Mouse (Mus musculus) heart, postnatal 0 days (tissue): ENCODE measurements at regions not wholly inside any gene's neighbourhood (a gene's known extent, or its start where the extent isn't known, plus 50 kb on each side); places are given as distances from the start of the nearest gene placed in this dataset.

ENCODE experiments used
- ATAC-seq: fragments of 200-750 bp; cut with Nextera tagmentation; 2 replicates; pipeline ENCODE4 v1.8.0; 2017; ENCODE audit warnings: low read depth, moderate number of reproducible peaks, moderate library complexity; ENCODE audit not compliant: insufficient read depth
- DNase-seq: peaks from one replicate; pipeline ENCODE4 v3.0.0-alpha.2; 2016; ENCODE audit warnings: low spot score
- H3K27ac ChIP-seq: fragments of 300-500 bp; sonication (generic); 2 replicates; pipeline ENCODE4 v1.5.1; 2014; ENCODE audit warnings: low read depth, mild to moderate bottlenecking
- H3K27me3 ChIP-seq: fragments of 300-500 bp; sonication (generic); 2 replicates; pipeline ENCODE4 v1.6.1; 2014; ENCODE audit warnings: low read length, mixed read lengths; ENCODE audit not compliant: control insufficient read depth, insufficient read depth
- H3K36me3 ChIP-seq: fragments of 300-500 bp; sonication (generic); replicated peaks from 2 replicates; pipeline ENCODE4 v1.6.1; 2014; ENCODE audit warnings: low read length, mixed read lengths; ENCODE audit not compliant: control insufficient read depth, insufficient read depth
- H3K4me1 ChIP-seq: fragments of 300-500 bp; sonication (generic); 2 replicates; pipeline ENCODE4 v1.6.1; 2014; ENCODE audit warnings: antibody characterized with exemption; ENCODE audit not compliant: control insufficient read depth, insufficient read depth
- H3K4me2 ChIP-seq: fragments of 300-500 bp; sonication (generic); 2 replicates; pipeline ENCODE4 v1.6.1; 2014; ENCODE audit warnings: low read depth, mild to moderate bottlenecking, low read length, moderate library complexity
- H3K4me3 ChIP-seq: fragments of 300-500 bp; sonication (generic); 2 replicates; pipeline ENCODE4 v1.5.1; 2014; ENCODE audit warnings: low read depth, low read length
- H3K9ac ChIP-seq: fragments of 300-500 bp; sonication (generic); replicated peaks from 2 replicates; pipeline ENCODE4 v1.6.1; 2014; ENCODE audit warnings: low read depth, low read length, mixed read lengths
- H3K9me3 ChIP-seq: fragments of 300-500 bp; sonication (generic); replicated peaks from 2 replicates; pipeline ENCODE4 v1.6.1; 2016; ENCODE audit warnings: low read length; ENCODE audit not compliant: control insufficient read depth
- CTCF ChIP-seq: IDR thresholded peaks from 2 replicates; pipeline ENCODE4 v1.5.1; 2016; ENCODE audit warnings: antibody characterized with exemption, control low read depth, low read depth
- EP300 ChIP-seq: IDR thresholded peaks from 2 replicates; pipeline ENCODE4 v1.6.1; 2016; ENCODE audit warnings: antibody characterized with exemption, low read depth
- WGBS: fragments of 180-500 bp; shearing (Covaris S2); extraction: QIAGEN DNeasy Blood & Tissue Kit; methylation state at CpG from one replicate; pipeline ENCODE4 v1.1.7; 2014; 5-methylcytosine and 5-hydroxymethylcytosine counted together

- ATAC-seq = no peak
- WGBS = 78% methylated on average over 2 of the region's 2 CpGs
- Histone ChIP-seq H3K9me3 (no peaks in the 10 kb centered on the region), H3K36me3 (no peaks in the 10 kb centered on the region), H3K4me3 (no peak overlapping the region), H3K27ac (no peak overlapping the region), H3K9ac (no peak overlapping the region), H3K4me1 (no peaks in the 10 kb centered on the region), H3K4me2 (no peak overlapping the region), H3K27me3 (no peaks in the 10 kb centered on the region)
- no peak for DNase-seq
- TF ChIP-seq CTCF (no peak), EP300 (no peak)
Observed at GRCm38 (mm10) chr1:69370078-69370477, 262.2 kb upstream of the Erbb4 start.

GRCm38 (mm10) chr1:69367531-69367930 is 259.7 kb upstream of the Erbb4 start:
- H3K4me2 ChIP-seq = no peak overlapping the region
- H3K36me3 ChIP-seq = no peaks in the 10 kb centered on the region
- no peaks in the 10 kb centered on the region for H3K4me1 ChIP-seq
- no peak overlapping the region for H3K9ac ChIP-seq
- 13% methylated on average over 1 of the region's 1 CpGs for WGBS
- no peaks in the 10 kb centered on the region for H3K9me3 ChIP-seq
- no peak for TF ChIP-seq EP300
- TF ChIP-seq CTCF = no peak
- no peak for DNase-seq
- H3K4me3 ChIP-seq = no peak overlapping the region
- ATAC-seq = peak; percentile 36; the same call in 1 of the 2 replicates
- H3K27me3 ChIP-seq = no peaks in the 10 kb centered on the region
- no peak overlapping the region for H3K27ac ChIP-seq

- DNase-seq = no peak
- no peak overlapping the region for H3K27ac ChIP-seq
Observed at GRCm38 (mm10) chr1:69364069-69364468, 256.2 kb upstream of the Erbb4 start.

GRCm38 (mm10) chr1:69357548-69357947 is 249.7 kb upstream of the Erbb4 start:
- 75% methylated on average over 7 of the region's 7 CpGs for WGBS
- Histone ChIP-seq H3K4me1 (no peaks in the 10 kb centered on the region), H3K4me3 (no peak overlapping the region), H3K27ac (no peak overlapping the region), H3K27me3 (no peaks in the 10 kb centered on the region), H3K9ac (no peak overlapping the region), H3K36me3 (no peaks in the 10 kb centered on the region), H3K4me2 (no peak overlapping the region), H3K9me3 (no peaks in the 10 kb centered on the region)
- DNase-seq = no peak
- no peak for ATAC-seq
- TF ChIP-seq EP300 = no peak
- TF ChIP-seq CTCF = no peak

More at GRCm38 (mm10) chr1:69364069-69364468, 256.2 kb upstream of the Erbb4 start:
- TF ChIP-seq EP300 (no peak), CTCF (no peak)
- H3K4me3 ChIP-seq = no peak overlapping the region
- no peak for ATAC-seq
- H3K9me3 ChIP-seq = no peaks in the 10 kb centered on the region
- no peaks in the 10 kb centered on the region for H3K36me3 ChIP-seq
- no peak overlapping the region for H3K4me2 ChIP-seq
- H3K9ac ChIP-seq = no peak overlapping the region
- H3K4me1 ChIP-seq = no peaks in the 10 kb centered on the region
- H3K27me3 ChIP-seq = no peaks in the 10 kb centered on the region

GRCm38 (mm10) chr1:69350417-69350816 is 242.6 kb upstream of the Erbb4 start:
- H3K4me1 ChIP-seq = no peaks in the 10 kb centered on the region
- no peak for ATAC-seq
- no peak overlapping the region for H3K27ac ChIP-seq
- no peaks in the 10 kb centered on the region for H3K36me3 ChIP-seq
- TF ChIP-seq CTCF = no peak
- no peak for TF ChIP-seq EP300
- DNase-seq = no peak
- no peak overlapping the region for H3K4me3 ChIP-seq
- no peaks in the 10 kb centered on the region for H3K9me3 ChIP-seq
- no peaks in the 10 kb centered on the region for H3K27me3 ChIP-seq
- H3K9ac ChIP-seq = no peak overlapping the region
- H3K4me2 ChIP-seq = no peak overlapping the region
- 79% methylated on average over 2 of the region's 2 CpGs for WGBS

GRCm38 (mm10) chr1:69349826-69350225 is 242.0 kb upstream of the Erbb4 start:
- Histone ChIP-seq H3K4me3 (no peak overlapping the region), H3K36me3 (no peaks in the 10 kb centered on the region), H3K27ac (no peak overlapping the region), H3K4me2 (no peak overlapping the region), H3K9ac (no peak overlapping the region), H3K4me1 (no peaks in the 10 kb centered on the region), H3K9me3 (no peaks in the 10 kb centered on the region), H3K27me3 (no peaks in the 10 kb centered on the region)
- no peak for ATAC-seq
- WGBS = 71% methylated on average over 6 of the region's 6 CpGs
- no peak for DNase-seq
- TF ChIP-seq EP300 (no peak), CTCF (no peak)
